Mouse (Mus musculus): ENCODE data around the gene Schip1. TPM values are rescaled to one million over a fixed set of nuclear protein-coding genes. Genes with fewer than 3 reads are reported as not detected.
"Not testable (repeated sequence)": the region's sequence is repeated elsewhere in the genome, so short reads cannot be mapped to it uniquely, and the experiment has no call there.

Gene Schip1
- polyA plus RNA-seq, 1 experiment from 2014 or later: 65.8 TPM

GRCm38 (mm10) chr3:68071395-68072386 is 7.1 kb downstream of the Schip1 start:
- H3K9me3 ChIP-seq (replicated peaks): no peaks in the 10 kb centered on the region
- no peak overlapping the region for H3K4me3 ChIP-seq
- 55% methylated on average over 9 of the region's 9 CpGs for WGBS
- H3K27me3 ChIP-seq: no peaks in the 10 kb centered on the region
- no peaks in the 10 kb centered on the region for H3K36me3 ChIP-seq
- H3K9ac ChIP-seq: no peak overlapping the region
- 0 out of 2 replicates have a peak, but pooled peaks cover 3% of the 10 kb centered on the region for H3K4me1 ChIP-seq (replicated peaks)
- ATAC-seq (replicated peaks; ENCODE audit: insufficient number of reproducible peaks, insufficient read depth, low FRiP score, low read depth): no peak
- no peak overlapping the region for H3K4me2 ChIP-seq
- no peak overlapping the region for H3K27ac ChIP-seq

DNA sequence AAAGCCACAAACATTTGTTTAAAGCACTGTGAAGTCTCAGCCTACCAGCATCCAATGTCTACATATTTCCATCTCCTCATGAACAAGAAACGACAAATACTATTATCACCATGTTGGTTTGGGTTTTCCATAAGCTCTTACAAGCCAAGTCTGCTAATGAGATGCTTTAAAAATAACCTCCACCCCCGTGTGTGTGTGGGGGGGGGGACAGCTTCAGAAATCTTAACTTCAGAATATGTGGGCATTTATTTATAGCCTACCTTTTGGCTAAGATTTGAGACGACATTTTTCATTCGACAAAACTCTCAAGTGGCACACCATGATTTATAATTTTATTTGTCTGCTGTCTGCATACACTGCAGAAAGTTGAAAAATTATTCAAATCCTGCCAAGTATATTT is 12.8 kb downstream of the Schip1 start:
- WGBS: 63% methylated on average over 4 of the region's 4 CpGs
- Histone ChIP-seq H3K27me3 (no peaks in the 10 kb centered on the region), H3K4me2 (no peak overlapping the region), H3K9me3 (replicated peaks) (no peaks in the 10 kb centered on the region), H3K9ac (no peak overlapping the region), H3K4me1 (replicated peaks) (no peaks in the 10 kb centered on the region), H3K4me3 (no peak overlapping the region), H3K36me3 (no peaks in the 10 kb centered on the region), H3K27ac (no peak overlapping the region)
- no peak for ATAC-seq (replicated peaks; ENCODE audit: insufficient number of reproducible peaks, insufficient read depth, low FRiP score, low read depth)

DNA sequence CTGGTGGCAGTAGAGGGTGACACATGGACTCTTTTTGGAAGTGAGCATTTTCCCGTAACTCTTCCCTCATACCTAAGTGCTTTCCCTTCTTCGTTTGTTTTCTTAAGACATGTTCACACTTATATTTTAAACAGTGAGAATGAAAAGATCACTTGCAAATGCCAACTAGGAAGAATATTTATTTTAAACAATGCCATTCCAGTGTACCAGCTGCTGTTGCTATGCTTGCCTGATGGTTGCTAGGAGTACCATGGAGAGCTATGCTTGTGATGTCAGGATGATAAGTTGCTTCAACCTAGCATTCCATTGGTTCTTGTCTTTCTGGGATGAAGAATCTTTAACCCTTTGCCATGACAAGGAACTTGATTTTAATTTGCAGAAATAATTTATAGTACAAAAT is 20.4 kb downstream of the Schip1 start:
- no peak overlapping the region for H3K27ac ChIP-seq
- H3K36me3 ChIP-seq: no peaks in the 10 kb centered on the region
- no peak overlapping the region for H3K4me2 ChIP-seq
- no peaks in the 10 kb centered on the region for H3K27me3 ChIP-seq
- WGBS: 88% methylated on average over 2 of the region's 2 CpGs
- no peaks in the 10 kb centered on the region for H3K9me3 ChIP-seq (replicated peaks)
- no peak overlapping the region for H3K9ac ChIP-seq
- H3K4me3 ChIP-seq: no peak overlapping the region
- ATAC-seq (replicated peaks; ENCODE audit: insufficient number of reproducible peaks, insufficient read depth, low FRiP score, low read depth): no peak
- no peaks in the 10 kb centered on the region for H3K4me1 ChIP-seq (replicated peaks)

- H3K27ac ChIP-seq: no peak overlapping the region
Measured at GRCm38 (mm10) chr3:68092108-68092507, 27.5 kb downstream of the Schip1 start.

GRCm38 (mm10) chr3:68096724-68097431 is 32.3 kb downstream of the Schip1 start:
- H3K9me3 ChIP-seq (replicated peaks): no peaks in the 10 kb centered on the region
- H3K27me3 ChIP-seq: no peaks in the 10 kb centered on the region
- no peaks in the 10 kb centered on the region for H3K4me1 ChIP-seq (replicated peaks)
- 75% methylated on average over 4 of the region's 4 CpGs for WGBS
- no peak overlapping the region for H3K9ac ChIP-seq
- H3K4me2 ChIP-seq: no peak overlapping the region
- ATAC-seq (replicated peaks; ENCODE audit: insufficient number of reproducible peaks, insufficient read depth, low FRiP score, low read depth): no peak
- H3K36me3 ChIP-seq: no peaks in the 10 kb centered on the region
- no peak overlapping the region for H3K27ac ChIP-seq
- H3K4me3 ChIP-seq: no peak overlapping the region

More at GRCm38 (mm10) chr3:68092108-68092507, 27.5 kb downstream of the Schip1 start:
- Histone ChIP-seq H3K4me3 (no peak overlapping the region), H3K9ac (no peak overlapping the region), H3K4me1 (replicated peaks) (no peaks in the 10 kb centered on the region), H3K36me3 (no peaks in the 10 kb centered on the region), H3K4me2 (no peak overlapping the region), H3K27me3 (no peaks in the 10 kb centered on the region), H3K9me3 (replicated peaks) (no peaks in the 10 kb centered on the region)
- no peak for ATAC-seq (replicated peaks; ENCODE audit: insufficient number of reproducible peaks, insufficient read depth, low FRiP score, low read depth)
- WGBS: 70% methylated on average over 4 of the region's 4 CpGs

- not testable (repeated sequence) for ATAC-seq (replicated peaks; ENCODE audit: insufficient number of reproducible peaks, insufficient read depth, low FRiP score, low read depth); H3K4me3 ChIP-seq; H3K27me3 ChIP-seq; H3K9ac ChIP-seq; H3K4me2 ChIP-seq; H3K4me1 ChIP-seq (replicated peaks); H3K36me3 ChIP-seq; H3K27ac ChIP-seq; H3K9me3 ChIP-seq (replicated peaks)
- 80% methylated on average over 6 of the region's 6 CpGs for WGBS
Measured at GRCm38 (mm10) chr3:68099561-68099960, 35.0 kb downstream of the Schip1 start.

GRCm38 (mm10) chr3:68101343-68101742 is 36.7 kb downstream of the Schip1 start:
- Histone ChIP-seq H3K9ac (no peak overlapping the region), H3K27ac (no peak overlapping the region), H3K27me3 (no peaks in the 10 kb centered on the region), H3K36me3 (no peaks in the 10 kb centered on the region), H3K4me2 (no peak overlapping the region), H3K4me1 (replicated peaks) (no peaks in the 10 kb centered on the region), H3K4me3 (no peak overlapping the region), H3K9me3 (replicated peaks) (no peaks in the 10 kb centered on the region)
- no peak for ATAC-seq (replicated peaks; ENCODE audit: insufficient number of reproducible peaks, insufficient read depth, low FRiP score, low read depth)
- 61% methylated on average over 4 of the region's 4 CpGs for WGBS

- H3K9me3 ChIP-seq (replicated peaks): no peaks in the 10 kb centered on the region
- H3K9ac ChIP-seq: no peak overlapping the region
- H3K36me3 ChIP-seq: no peaks in the 10 kb centered on the region
- no peak for ATAC-seq (replicated peaks; ENCODE audit: insufficient number of reproducible peaks, insufficient read depth, low FRiP score, low read depth)
- no peaks in the 10 kb centered on the region for H3K27me3 ChIP-seq
- no peaks in the 10 kb centered on the region for H3K4me1 ChIP-seq (replicated peaks)
- 73% methylated on average over 2 of the region's 2 CpGs for WGBS
- H3K27ac ChIP-seq: no peak overlapping the region
- H3K4me3 ChIP-seq: no peak overlapping the region
- no peak overlapping the region for H3K4me2 ChIP-seq
Measured at GRCm38 (mm10) chr3:68105081-68105685, 40.6 kb downstream of the Schip1 start.

DNA sequence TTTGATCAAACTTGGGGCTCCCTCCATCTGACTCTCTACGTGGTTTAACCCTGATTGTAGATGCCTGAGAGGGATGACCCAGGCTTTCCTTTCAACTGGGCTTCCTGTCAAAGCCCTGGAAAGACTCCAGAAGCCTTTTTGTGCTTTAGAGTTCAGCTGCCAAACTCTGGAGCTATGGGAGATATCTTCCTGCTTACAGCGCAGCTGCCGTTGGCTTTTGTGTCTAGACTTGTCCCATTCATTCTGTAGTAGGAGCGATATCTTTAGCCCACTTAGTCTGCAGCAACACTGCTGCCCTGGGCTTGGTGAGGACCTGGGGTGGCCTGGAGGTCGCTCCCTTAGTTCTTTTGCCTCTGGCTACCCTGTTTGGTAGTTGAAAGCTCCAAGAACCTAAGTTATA is 56.7 kb downstream of the Schip1 start:
- Histone ChIP-seq H3K27me3 (no peaks in the 10 kb centered on the region), H3K4me2 (no peak overlapping the region), H3K9me3 (replicated peaks) (no peaks in the 10 kb centered on the region), H3K9ac (no peak overlapping the region), H3K36me3 (no peaks in the 10 kb centered on the region), H3K27ac (peak overlapping the region; percentile 52), H3K4me3 (no peak overlapping the region), H3K4me1 (replicated peaks) (peaks cover 8% of the 10 kb centered on the region)
- 17% methylated on average over 5 of the region's 5 CpGs for WGBS
- peak; percentile 69 for ATAC-seq (replicated peaks; ENCODE audit: insufficient number of reproducible peaks, insufficient read depth, low FRiP score, low read depth)

GRCm38 (mm10) chr3:68126284-68126856 is 61.8 kb downstream of the Schip1 start:
- Histone ChIP-seq H3K4me3 (no peak overlapping the region), H3K27me3 (no peaks in the 10 kb centered on the region), H3K36me3 (no peaks in the 10 kb centered on the region), H3K4me1 (replicated peaks) (peaks cover 6% of the 10 kb centered on the region), H3K27ac (no peak overlapping the region), H3K4me2 (no peak overlapping the region), H3K9ac (no peak overlapping the region), H3K9me3 (replicated peaks) (no peaks in the 10 kb centered on the region)
- 70% methylated on average over 6 of the region's 6 CpGs for WGBS
- no peak for ATAC-seq (replicated peaks; ENCODE audit: insufficient number of reproducible peaks, insufficient read depth, low FRiP score, low read depth)

- H3K4me1 ChIP-seq (replicated peaks): no peaks in the 10 kb centered on the region
Measured at GRCm38 (mm10) chr3:68130386-68130785, 65.8 kb downstream of the Schip1 start.

More at GRCm38 (mm10) chr3:68130386-68130785, 65.8 kb downstream of the Schip1 start:
- Histone ChIP-seq H3K4me3 (no peak overlapping the region), H3K9me3 (replicated peaks) (no peaks in the 10 kb centered on the region), H3K9ac (no peak overlapping the region), H3K27ac (no peak overlapping the region), H3K4me2 (no peak overlapping the region), H3K27me3 (no peaks in the 10 kb centered on the region), H3K36me3 (no peaks in the 10 kb centered on the region)
- WGBS: 81% methylated on average over 1 of the region's 1 CpGs
- ATAC-seq (replicated peaks; ENCODE audit: insufficient number of reproducible peaks, insufficient read depth, low FRiP score, low read depth): no peak
